Mouse (Mus musculus) inflammation-experienced regulatory T-cells, adult 6 months (primary cell): ENCODE measurements around the gene Tmub2. TPM values are rescaled to one million over a fixed set of nuclear protein-coding genes. Genes with fewer than 3 reads are reported as not detected.

Source experiments
- ATAC-seq: one replicate; pipeline ENCODE4 v1.8.0; 2017
- polyA plus RNA-seq, 3 experiments: library from polyadenylated mRNA; unstranded; fragments of 100-300 nt; shearing (Covaris generic); gene quantifications; one replicate each; pipeline ENCODE4 v1.2.1; 2017

The Tmub2 gene
- polyA plus RNA-seq, 3 experiments from 2014 or later = 43.1 to 61.2 (median 51.8) TPM

DNA sequence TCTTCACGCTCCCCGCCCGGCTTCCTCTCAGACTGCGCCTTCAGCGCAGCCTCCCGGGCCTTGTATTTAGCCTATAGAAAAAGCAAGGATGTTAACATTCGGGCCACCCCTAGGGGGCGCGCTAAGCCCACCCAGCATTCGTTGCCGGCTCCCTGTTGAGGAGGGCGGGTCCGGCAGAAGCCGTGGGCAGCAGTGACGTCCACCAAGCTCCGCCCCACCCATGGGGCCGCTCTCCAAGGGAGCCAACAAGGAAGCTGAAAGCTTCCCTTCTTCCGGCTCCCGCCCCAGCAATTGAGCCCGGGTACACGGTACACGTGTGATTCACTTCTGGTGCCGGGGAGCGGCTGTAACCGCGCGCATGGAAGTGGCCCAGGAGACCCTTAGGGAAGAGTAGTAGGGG lies 24.2 kb downstream of the Tmub2 start:
- peak; percentile 97 for ATAC-seq

DNA sequence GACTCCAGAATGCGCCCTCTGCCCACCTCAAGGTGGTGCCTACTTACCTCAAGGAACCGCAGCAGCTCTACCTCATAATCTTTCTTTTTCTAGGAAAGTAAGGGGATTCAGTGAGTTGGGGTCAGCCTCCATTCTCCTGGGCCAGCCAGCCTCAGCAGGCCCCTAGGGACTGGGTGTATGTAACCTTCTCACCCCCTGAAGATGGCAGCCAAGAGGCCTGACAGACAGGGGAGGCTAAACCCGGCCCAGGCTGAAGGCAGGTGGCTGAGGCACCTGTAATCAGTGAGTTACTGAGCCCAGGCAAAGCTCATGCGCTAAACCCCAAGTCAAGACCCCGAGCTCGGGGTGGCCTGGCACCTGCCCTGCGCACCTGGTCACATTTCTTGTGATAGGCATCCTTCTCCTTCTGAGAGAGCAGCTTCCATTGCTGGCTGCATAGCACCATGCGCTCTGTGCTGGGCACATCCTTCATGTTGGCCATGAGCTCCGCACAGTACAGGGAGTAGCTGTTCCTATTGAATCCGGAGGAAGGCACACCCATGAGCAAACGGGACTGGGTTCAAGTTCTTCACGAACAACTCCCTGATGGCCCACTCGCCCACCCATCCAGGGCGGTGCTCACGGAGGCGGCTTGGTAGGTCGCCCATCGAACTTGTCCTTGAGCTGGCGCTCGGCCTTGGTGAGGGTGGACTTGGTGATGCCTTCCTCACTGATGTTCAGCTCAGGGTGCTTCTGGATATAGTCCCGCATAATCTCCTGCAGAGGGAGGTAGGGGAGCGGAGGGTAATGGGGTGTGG lies 25.3 kb downstream of the Tmub2 start:
- ATAC-seq = no peak

DNA sequence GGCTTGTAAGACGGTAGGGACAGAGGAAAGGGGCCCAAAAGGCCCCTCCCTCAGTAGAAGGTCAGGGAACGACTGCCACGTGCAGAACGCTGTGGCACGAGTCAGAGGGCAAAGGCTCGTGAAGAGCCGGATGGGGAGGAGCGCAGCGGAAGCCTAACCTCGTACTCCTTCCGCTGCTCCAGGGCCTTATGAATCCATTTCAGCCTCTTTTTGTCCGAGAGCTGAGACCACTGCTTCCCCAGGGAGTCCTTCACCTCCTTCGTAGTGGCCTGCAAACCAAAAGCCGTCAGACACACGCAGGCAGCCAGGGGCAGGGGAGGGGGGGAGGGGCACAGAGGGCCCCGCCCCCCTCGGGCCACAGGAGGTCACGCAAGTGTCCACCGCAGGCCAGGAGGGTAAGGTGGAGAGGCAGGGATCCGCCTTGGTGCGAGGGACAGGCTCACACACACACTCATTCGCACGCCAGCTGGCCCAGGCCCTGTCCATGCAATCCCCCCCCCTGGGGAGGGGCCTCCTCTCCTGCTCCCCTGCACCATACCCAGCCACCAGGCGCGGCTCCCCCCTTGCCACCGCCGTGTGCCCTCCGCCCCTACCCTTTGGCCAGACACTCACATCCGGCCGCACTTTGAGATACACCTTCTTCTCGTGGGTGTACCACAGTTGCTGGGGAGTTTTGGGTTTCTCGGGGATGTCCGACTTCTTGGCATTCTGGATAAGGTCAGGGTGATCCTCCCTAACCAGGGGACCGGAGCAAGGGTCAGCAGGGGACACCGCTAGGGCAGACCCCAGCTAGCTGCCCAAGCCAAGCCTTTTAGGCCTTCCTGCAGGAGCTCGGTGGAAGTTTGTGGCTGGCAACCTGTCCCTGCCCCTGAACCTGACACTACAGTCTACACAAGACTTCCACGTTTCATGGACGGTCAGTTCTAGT lies 26.3 kb downstream of the Tmub2 start:
- no peak for ATAC-seq

- no peak for ATAC-seq
These were observed 27.2 kb downstream of the Tmub2 start for GRCm38 (mm10) chr11:102311966-102312365.

DNA sequence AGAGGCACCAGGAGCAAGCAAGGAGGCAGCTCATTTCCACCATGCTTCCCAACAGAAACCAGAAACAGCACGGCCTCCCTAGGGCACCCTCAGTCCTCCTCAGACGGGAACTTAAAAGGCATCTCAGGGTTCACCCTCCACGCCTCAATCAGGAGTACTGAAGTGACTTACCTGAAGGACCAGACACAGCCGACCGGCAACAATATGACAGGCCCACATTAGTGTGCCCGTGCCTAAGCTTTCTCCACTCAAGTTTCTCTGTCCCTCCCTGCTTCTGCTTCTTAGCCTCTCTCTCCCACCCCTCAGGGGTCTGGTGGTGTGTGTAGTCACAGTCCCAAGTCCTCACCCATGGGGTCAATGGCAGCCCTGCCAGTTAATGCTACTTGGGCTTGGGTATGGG lies 27.9 kb downstream of the Tmub2 start:
- no peak for ATAC-seq

GRCm38 (mm10) chr11:102314321-102314720 lies 29.6 kb downstream of the Tmub2 start:
- no peak for ATAC-seq

DNA sequence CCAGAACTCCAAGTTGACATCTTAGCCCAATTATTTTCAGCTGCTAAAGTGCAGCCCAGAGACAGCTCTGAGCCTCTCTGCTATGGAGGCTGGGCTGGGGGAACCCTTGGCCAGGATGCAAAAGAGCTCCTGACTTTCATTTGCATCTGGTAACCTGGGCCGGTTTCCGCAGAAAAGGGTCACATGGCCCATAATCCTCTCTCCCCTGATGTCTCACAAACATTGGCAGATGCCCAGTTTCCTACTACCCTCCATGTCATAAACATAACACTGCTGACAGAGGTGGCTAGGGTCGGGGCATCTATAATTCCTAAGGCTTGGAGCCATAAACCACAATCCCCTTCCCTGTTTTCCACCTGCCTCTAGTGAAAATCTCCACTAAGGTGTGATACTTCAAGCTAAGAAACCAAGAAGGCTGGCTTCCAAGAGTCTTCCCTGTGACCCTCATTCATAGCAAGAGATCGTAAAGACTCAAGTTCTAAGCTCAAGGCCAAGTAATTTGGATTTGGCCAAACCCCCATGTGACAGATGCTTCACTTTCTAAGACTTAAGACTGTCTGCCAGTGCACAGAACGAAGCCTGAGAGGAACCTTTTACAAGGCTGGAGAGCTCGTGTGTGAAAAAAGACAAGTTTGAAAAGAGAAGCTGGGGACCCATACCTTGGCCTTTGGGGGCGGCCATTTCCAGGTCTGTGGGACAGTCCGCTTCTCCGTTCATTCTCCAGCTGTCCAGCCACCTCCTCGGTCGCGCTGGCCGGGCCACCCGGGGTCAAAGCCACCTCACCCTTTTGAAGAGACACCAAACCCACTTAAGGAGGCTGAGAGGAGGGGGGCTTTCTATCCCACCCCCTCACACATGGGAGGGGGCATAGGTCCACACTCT lies 31.2 kb downstream of the Tmub2 start:
- no peak for ATAC-seq

- ATAC-seq = peak; percentile 45
These were observed 32.0 kb downstream of the Tmub2 start for GRCm38 (mm10) chr11:102316572-102317297.

GRCm38 (mm10) chr11:102317298-102317900 lies 32.7 kb downstream of the Tmub2 start:
- peak; percentile 12 for ATAC-seq

GRCm38 (mm10) chr11:102317901-102318575 lies 33.3 kb downstream of the Tmub2 start:
- peak; percentile 19 for ATAC-seq

GRCm38 (mm10) chr11:102318576-102319409 lies 34.1 kb downstream of the Tmub2 start:
- ATAC-seq = no peak

DNA sequence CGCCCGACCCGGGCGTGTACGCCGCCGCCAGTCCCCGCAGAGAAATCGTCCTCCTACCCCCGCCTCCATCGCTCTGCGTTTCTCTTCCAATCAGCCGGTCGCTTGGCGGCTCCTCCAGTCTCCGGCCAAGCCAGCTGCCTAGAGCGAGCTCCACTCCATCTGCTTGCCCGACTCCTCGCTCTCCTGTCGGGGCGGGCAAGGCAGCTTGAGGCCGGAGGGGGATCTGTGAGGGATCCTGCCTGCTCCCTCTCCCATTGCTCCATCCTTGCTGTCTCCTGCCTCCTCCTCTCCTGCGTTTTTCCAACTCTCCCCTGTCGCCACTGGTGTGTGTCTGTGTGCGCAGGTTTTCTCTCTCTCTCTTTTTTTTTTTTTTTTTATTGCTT lies 34.7 kb downstream of the Tmub2 start, which contains the start of gene Ubtf:
TSS of gene Ubtf (minus strand) at position 333 of the 383 bp plus-strand sequence.
- ATAC-seq = peak; percentile 22

DNA sequence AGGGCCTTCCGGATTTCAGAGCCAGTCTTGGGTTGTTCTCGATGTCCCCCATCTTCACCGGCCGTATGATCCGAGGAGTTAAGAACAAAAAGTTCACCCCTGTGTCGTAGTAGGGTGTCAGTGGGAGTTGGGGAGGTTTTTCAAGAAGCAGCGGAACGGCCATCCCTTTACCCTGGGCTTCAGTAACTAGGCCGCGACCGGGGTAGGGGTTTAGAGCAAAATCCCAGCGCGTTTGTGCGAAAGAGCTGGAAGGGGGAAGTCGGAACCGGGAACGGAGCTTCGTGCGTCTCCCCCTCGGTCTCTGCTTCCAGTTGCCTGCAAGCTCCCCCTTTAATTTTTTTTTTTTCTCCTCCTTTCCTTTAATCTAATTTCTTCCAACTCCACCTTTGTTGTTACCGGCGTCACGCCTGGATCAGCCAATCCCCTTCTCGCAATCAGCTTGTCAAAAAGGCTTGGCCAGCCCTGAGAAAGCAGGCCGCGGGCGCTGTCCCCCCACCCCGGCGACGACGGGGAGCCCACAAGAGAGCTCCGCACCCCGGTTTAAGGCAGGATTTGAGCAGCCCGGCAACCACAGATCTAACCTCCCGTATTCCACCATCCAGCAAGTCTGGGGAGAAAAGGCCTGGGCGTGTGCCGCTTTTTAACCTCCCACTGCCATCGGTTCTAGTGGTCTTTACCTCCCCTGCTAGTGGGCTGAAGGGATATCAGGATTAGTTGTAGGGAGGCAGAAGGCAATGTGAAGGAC lies 35.4 kb downstream of the Tmub2 start:
- peak; percentile 45 for ATAC-seq

DNA sequence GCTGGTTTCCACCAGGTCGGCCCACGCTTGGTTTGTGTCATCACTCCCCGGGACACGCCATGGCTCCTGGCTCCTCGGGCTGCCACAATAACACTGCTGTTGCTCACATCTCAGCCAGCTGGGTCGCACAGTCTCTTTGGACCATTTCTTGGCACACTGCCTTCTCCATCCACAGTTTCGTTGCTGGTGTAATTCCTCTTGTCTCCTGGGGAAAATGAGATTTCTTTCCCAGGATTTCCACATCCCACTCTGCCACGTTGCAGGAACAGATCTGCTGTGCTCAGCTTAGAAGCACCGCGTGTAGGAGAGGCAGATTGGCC lies 35.9 kb downstream of the Tmub2 start:
- ATAC-seq = no peak

GRCm38 (mm10) chr11:102321931-102322330 lies 37.2 kb downstream of the Tmub2 start:
- ATAC-seq = no peak

- ATAC-seq = no peak
These were observed 38.8 kb downstream of the Tmub2 start for GRCm38 (mm10) chr11:102323516-102323915.

GRCm38 (mm10) chr11:102327250-102327649 lies 42.5 kb downstream of the Tmub2 start:
- ATAC-seq = no peak

DNA sequence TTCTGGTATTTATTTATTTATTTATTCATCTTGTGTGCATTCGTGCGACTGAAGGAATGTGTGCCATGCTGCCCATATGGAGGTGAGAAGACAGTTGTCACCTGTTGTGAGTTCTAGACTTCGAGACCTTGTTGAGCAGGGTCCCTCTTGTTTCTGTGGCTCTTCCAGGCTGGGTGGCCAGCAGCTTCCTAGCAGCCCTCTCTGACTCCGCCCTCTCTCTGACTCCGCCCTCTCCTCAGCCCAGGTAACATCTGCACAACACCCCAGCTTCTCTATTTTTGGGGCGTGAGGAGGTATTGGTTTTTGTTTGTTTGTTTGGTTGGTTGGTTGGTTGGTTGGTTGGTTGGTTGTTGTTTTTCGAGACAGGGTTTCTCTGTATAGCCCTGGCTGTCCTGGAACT lies 43.1 kb downstream of the Tmub2 start:
- ATAC-seq = no peak

GRCm38 (mm10) chr11:102329518-102329917 lies 44.8 kb downstream of the Tmub2 start:
- ATAC-seq = no peak
